Mouse (Mus musculus): ENCODE results near the gene Prr12. TPM values are rescaled to one million over a fixed set of nuclear protein-coding genes. Genes with fewer than 3 reads are reported as not detected.

The Prr12 gene
- polyA plus RNA-seq (2012; rRNA removed) = 19.6 and 25.2 TPM in 2 replicates

GRCm38 (mm10) chr7:45052862-45053116, at the start of gene Prr12:
TSS of gene Prr12 (minus strand) at chr7:45052881.

GRCm38 (mm10) chr7:45092048-45092447, 39.4 kb upstream of the Prr12 start, which contains the start of gene Rcn3:
TSS of gene Rcn3 (minus strand) at chr7:45092221.

GRCm38 (mm10) chr7:45062239-45062835, 9.7 kb upstream of the Prr12 start, which contains the start of the genes Nosip and Prrg2:
TSS of gene Nosip (plus strand) at chr7:45062429.
TSS of gene Prrg2 (minus strand) at chr7:45062677.

GRCm38 (mm10) chr7:45017242-45018061, 35.2 kb downstream of the Prr12 start, which contains the start of gene Rras:
TSS of gene Rras (plus strand) at chr7:45017961.

GRCm38 (mm10) chr7:45015957-45016612, 36.6 kb downstream of the Prr12 start, which contains the start of gene Scaf1:
TSS of gene Scaf1 (minus strand) at chr7:45016363.

GRCm38 (mm10) chr7:44998501-44998955, 54.2 kb downstream of the Prr12 start, which contains the start of gene Bcl2l12:
TSS of gene Bcl2l12 (minus strand) at chr7:44998712.

GRCm38 (mm10) chr7:44997231-44997939, 55.3 kb downstream of the Prr12 start, which contains the start of gene Irf3:
TSS of gene Irf3 (plus strand) at chr7:44997648.

GRCm38 (mm10) chr7:44986192-44986878, 66.3 kb downstream of the Prr12 start, which contains the start of gene Prmt1:
TSS of gene Prmt1 (minus strand) at chr7:44986568.

Other genes with a start within 250 kb of the Prr12 start
- gene Nup62, start 236.8 kb downstream of the Prr12 start, polyA plus RNA-seq (2012; rRNA removed) = 72.4 and 77.2 TPM in 2 replicates
- gene Il4i1, start 236.5 kb downstream of the Prr12 start, polyA plus RNA-seq (2012; rRNA removed) = 0.54 and 0.94 TPM in 2 replicates
- 27.3 and 31.7 TPM in 2 replicates for gene Atf5, start 236.2 kb downstream of the Prr12 start, polyA plus RNA-seq (2012; rRNA removed)
- gene Akt1s1, start 203.9 kb downstream of the Prr12 start, polyA plus RNA-seq (2012; rRNA removed) = 124 and 138 TPM in 2 replicates
- 94.9 and 108 TPM in 2 replicates for gene Tbc1d17, start 203.8 kb downstream of the Prr12 start, polyA plus RNA-seq (2012; rRNA removed)
- 37.0 and 37.3 TPM in 2 replicates for gene Pnkp, start 195.7 kb downstream of the Prr12 start, polyA plus RNA-seq (2012; rRNA removed)
- 775 and 803 TPM in 2 replicates for gene Ptov1, start 183.1 kb downstream of the Prr12 start, polyA plus RNA-seq (2012; rRNA removed)
- 175 and 202 TPM in 2 replicates for gene Med25, start 160.2 kb downstream of the Prr12 start, polyA plus RNA-seq (2012; rRNA removed)
- gene Fuz, start 156.8 kb downstream of the Prr12 start, polyA plus RNA-seq (2012; rRNA removed) = 33.8 and 34.7 TPM in 2 replicates
- 135 and 148 TPM in 2 replicates for gene Ap2a1, start 123.4 kb downstream of the Prr12 start, polyA plus RNA-seq (2012; rRNA removed)
- 0.04 and 0.23 TPM in 2 replicates for gene Tsks, start 109.7 kb downstream of the Prr12 start, polyA plus RNA-seq (2012; rRNA removed)
- 110 and 111 TPM in 2 replicates for gene Cpt1c, start 78.0 kb downstream of the Prr12 start, polyA plus RNA-seq (2012; rRNA removed)
- 763 and 875 TPM in 2 replicates for gene Prmt1, start 66.3 kb downstream of the Prr12 start, polyA plus RNA-seq (2012; rRNA removed)
- gene Irf3, start 55.2 kb downstream of the Prr12 start, polyA plus RNA-seq (2012; rRNA removed) = 131 and 137 TPM in 2 replicates
- gene Bcl2l12, start 54.2 kb downstream of the Prr12 start, polyA plus RNA-seq (2012; rRNA removed) = 31.9 and 33.7 TPM in 2 replicates
- 117 and 120 TPM in 2 replicates for gene Scaf1, start 36.5 kb downstream of the Prr12 start, polyA plus RNA-seq (2012; rRNA removed)
- gene Rras, start 34.9 kb downstream of the Prr12 start, polyA plus RNA-seq (2012; rRNA removed) = 18.7 and 27.8 TPM in 2 replicates
- gene Nosip, start 9.5 kb upstream of the Prr12 start, polyA plus RNA-seq (2012; rRNA removed) = 88.9 and 93.3 TPM in 2 replicates
- gene Prrg2, start 9.8 kb upstream of the Prr12 start, polyA plus RNA-seq (2012; rRNA removed) = 24.3 and 28.4 TPM in 2 replicates
- 110 and 224 TPM in 2 replicates for gene Rcn3, start 39.3 kb upstream of the Prr12 start, polyA plus RNA-seq (2012; rRNA removed)
- gene Fcgrt, start 51.0 kb upstream of the Prr12 start, polyA plus RNA-seq (2012; rRNA removed) = 15.9 and 27.0 TPM in 2 replicates
- 611 and 637 TPM in 2 replicates for gene Rps11, start 71.6 kb upstream of the Prr12 start, polyA plus RNA-seq (2012; rRNA removed)
- gene Rpl13a, start 75.9 kb upstream of the Prr12 start, polyA plus RNA-seq (2012; rRNA removed) = 2,227 and 2,905 TPM in 2 replicates
- 0.25 TPM in 2 replicates for gene Gm45713, start 83.3 kb upstream of the Prr12 start, polyA plus RNA-seq (2012; rRNA removed)
- 7.7 and 10.8 TPM in 2 replicates for gene Flt3l, start 83.6 kb upstream of the Prr12 start, polyA plus RNA-seq (2012; rRNA removed)
- 129 and 134 TPM in 2 replicates for gene Pih1d1, start 101.4 kb upstream of the Prr12 start, polyA plus RNA-seq (2012; rRNA removed)
- 31.8 and 33.0 TPM in 2 replicates for gene Aldh16a1, start 101.7 kb upstream of the Prr12 start, polyA plus RNA-seq (2012; rRNA removed)
- gene Slc17a7, start 111.1 kb upstream of the Prr12 start, polyA plus RNA-seq (2012; rRNA removed) = 12.2 and 25.0 TPM in 2 replicates
- gene Gfy, start 126.7 kb upstream of the Prr12 start, polyA plus RNA-seq (2012; rRNA removed) = 0.05 and 0.21 TPM in 2 replicates
- gene Pth2, start 128.1 kb upstream of the Prr12 start, polyA plus RNA-seq (2012; rRNA removed) = 0.20 and 0.23 TPM in 2 replicates
- gene Ccdc155, start 152.0 kb upstream of the Prr12 start, polyA plus RNA-seq (2012; rRNA removed) = 0.88 and 1.1 TPM in 2 replicates
- gene Dkkl1, start 159.3 kb upstream of the Prr12 start, polyA plus RNA-seq (2012; rRNA removed) = 2.0 and 3.2 TPM in 2 replicates
- 257 and 271 TPM in 2 replicates for gene Tead2, start 162.9 kb upstream of the Prr12 start, polyA plus RNA-seq (2012; rRNA removed)
- 1.6 and 1.8 TPM in 2 replicates for gene Cd37, start 186.2 kb upstream of the Prr12 start, polyA plus RNA-seq (2012; rRNA removed)
- 0.61 and 0.96 TPM in 2 replicates for gene Slc6a16, start 188.2 kb upstream of the Prr12 start, polyA plus RNA-seq (2012; rRNA removed)
- gene Slc6a21, start 224.6 kb upstream of the Prr12 start, polyA plus RNA-seq (2012; rRNA removed) = not detected in 2 replicates